Mouse (Mus musculus): ENCODE measurements around the gene Dyrk2. TPM values are rescaled to one million over a fixed set of nuclear protein-coding genes. Genes with fewer than 3 reads are reported as not detected.

Gene Dyrk2
- polyA plus RNA-seq, 1 experiment from 2014 or later = 6.4 TPM

- DNase-seq (ENCODE audit: low spot score) = no peak
- Histone ChIP-seq H3K9me3 (ENCODE audit: control insufficient read depth, low read length) (no peaks in the 10 kb centered on the region), H3K27ac (replicated peaks) (no peak overlapping the region), H3K4me2 (replicated peaks; ENCODE audit: low read depth) (no peak overlapping the region), H3K36me3 (ENCODE audit: control insufficient read depth, insufficient read depth, low read length) (no peaks in the 10 kb centered on the region), H3K9ac (ENCODE audit: low read length) (no peak overlapping the region), H3K4me1 (replicated peaks; ENCODE audit: control insufficient read depth, insufficient read depth) (no peaks in the 10 kb centered on the region), H3K27me3 (ENCODE audit: control insufficient read depth, insufficient read depth, low read length) (no peaks in the 10 kb centered on the region), H3K4me3 (ENCODE audit: low read depth, low read length) (no peak overlapping the region)
- ATAC-seq (ENCODE audit: low FRiP score, low TSS enrichment) = no peak
- WGBS = 85% methylated on average over 19 of the region's 19 CpGs
- TF ChIP-seq CTCF (IDR thresholded peaks at IDR 0.05; ENCODE audit: low read depth) (no peak), EP300 (optimal IDR thresholded peaks at IDR 0.05) (no peak)
Measured at GRCm38 (mm10) chr10:118839343-118840141, 30.5 kb downstream of the Dyrk2 start.

- DNase-seq (ENCODE audit: low spot score) = no peak
Measured at GRCm38 (mm10) chr10:118837636-118838035, 32.4 kb downstream of the Dyrk2 start.

GRCm38 (mm10) chr10:118831190-118831589 is 38.8 kb downstream of the Dyrk2 start:
- Histone ChIP-seq H3K4me3 (ENCODE audit: low read depth, low read length) (no peak overlapping the region), H3K4me2 (replicated peaks; ENCODE audit: low read depth) (no peak overlapping the region), H3K27me3 (ENCODE audit: control insufficient read depth, insufficient read depth, low read length) (no peaks in the 10 kb centered on the region), H3K4me1 (replicated peaks; ENCODE audit: control insufficient read depth, insufficient read depth) (no peaks in the 10 kb centered on the region), H3K9ac (ENCODE audit: low read length) (no peak overlapping the region), H3K9me3 (ENCODE audit: control insufficient read depth, low read length) (no peaks in the 10 kb centered on the region), H3K27ac (replicated peaks) (no peak overlapping the region), H3K36me3 (ENCODE audit: control insufficient read depth, insufficient read depth, low read length) (no peaks in the 10 kb centered on the region)
- DNase-seq (ENCODE audit: low spot score) (no peak), ATAC-seq (ENCODE audit: low FRiP score, low TSS enrichment) (no peak)
- TF ChIP-seq CTCF (IDR thresholded peaks at IDR 0.05; ENCODE audit: low read depth) (no peak), EP300 (optimal IDR thresholded peaks at IDR 0.05) (no peak)
- WGBS = 69% methylated on average over 8 of the region's 8 CpGs

More at GRCm38 (mm10) chr10:118837636-118838035, 32.4 kb downstream of the Dyrk2 start:
- no peaks in the 10 kb centered on the region for H3K36me3 ChIP-seq (ENCODE audit: control insufficient read depth, insufficient read depth, low read length)
- peak overlapping the region; percentile 25 for H3K4me2 ChIP-seq (replicated peaks; ENCODE audit: low read depth)
- H3K9ac ChIP-seq (ENCODE audit: low read length) = no peak overlapping the region
- ATAC-seq (ENCODE audit: low FRiP score, low TSS enrichment) = no peak
- WGBS = 28% methylated on average over 8 of the region's 8 CpGs
- no peak for TF ChIP-seq CTCF (IDR thresholded peaks at IDR 0.05; ENCODE audit: low read depth)
- TF ChIP-seq EP300 (optimal IDR thresholded peaks at IDR 0.05) = no peak
- H3K9me3 ChIP-seq (ENCODE audit: control insufficient read depth, low read length) = no peaks in the 10 kb centered on the region
- no peaks in the 10 kb centered on the region for H3K4me1 ChIP-seq (replicated peaks; ENCODE audit: control insufficient read depth, insufficient read depth)
- H3K27me3 ChIP-seq (ENCODE audit: control insufficient read depth, insufficient read depth, low read length) = no peaks in the 10 kb centered on the region
- H3K4me3 ChIP-seq (ENCODE audit: low read depth, low read length) = no peak overlapping the region
- H3K27ac ChIP-seq (replicated peaks) = no peak overlapping the region

GRCm38 (mm10) chr10:118829641-118830040 is 40.4 kb downstream of the Dyrk2 start:
- 82% methylated on average over 2 of the region's 2 CpGs for WGBS
- no peak for ATAC-seq (ENCODE audit: low FRiP score, low TSS enrichment)

GRCm38 (mm10) chr10:118827116-118827515 is 42.9 kb downstream of the Dyrk2 start:
- no peaks in the 10 kb centered on the region for H3K36me3 ChIP-seq (ENCODE audit: control insufficient read depth, insufficient read depth, low read length)
- no peaks in the 10 kb centered on the region for H3K9me3 ChIP-seq (ENCODE audit: control insufficient read depth, low read length)
- WGBS = 89% methylated on average over 7 of the region's 7 CpGs
- H3K4me2 ChIP-seq (replicated peaks; ENCODE audit: low read depth) = no peak overlapping the region
- DNase-seq (ENCODE audit: low spot score) (no peak), ATAC-seq (ENCODE audit: low FRiP score, low TSS enrichment) (no peak)
- no peaks in the 10 kb centered on the region for H3K27me3 ChIP-seq (ENCODE audit: control insufficient read depth, insufficient read depth, low read length)
- no peak overlapping the region for H3K4me3 ChIP-seq (ENCODE audit: low read depth, low read length)
- no peak for TF ChIP-seq EP300 (optimal IDR thresholded peaks at IDR 0.05)
- no peak for TF ChIP-seq CTCF (IDR thresholded peaks at IDR 0.05; ENCODE audit: low read depth)
- H3K9ac ChIP-seq (ENCODE audit: low read length) = no peak overlapping the region
- no peak overlapping the region for H3K27ac ChIP-seq (replicated peaks)
- H3K4me1 ChIP-seq (replicated peaks; ENCODE audit: control insufficient read depth, insufficient read depth) = no peaks in the 10 kb centered on the region

More at GRCm38 (mm10) chr10:118829641-118830040, 40.4 kb downstream of the Dyrk2 start:
- Histone ChIP-seq H3K4me1 (replicated peaks; ENCODE audit: control insufficient read depth, insufficient read depth) (no peaks in the 10 kb centered on the region), H3K4me3 (ENCODE audit: low read depth, low read length) (no peak overlapping the region), H3K27me3 (ENCODE audit: control insufficient read depth, insufficient read depth, low read length) (no peaks in the 10 kb centered on the region), H3K9ac (ENCODE audit: low read length) (no peak overlapping the region), H3K36me3 (ENCODE audit: control insufficient read depth, insufficient read depth, low read length) (no peaks in the 10 kb centered on the region), H3K9me3 (ENCODE audit: control insufficient read depth, low read length) (no peaks in the 10 kb centered on the region), H3K4me2 (replicated peaks; ENCODE audit: low read depth) (no peak overlapping the region), H3K27ac (replicated peaks) (no peak overlapping the region)
- DNase-seq (ENCODE audit: low spot score) = no peak
- no peak for TF ChIP-seq CTCF (IDR thresholded peaks at IDR 0.05; ENCODE audit: low read depth)
- TF ChIP-seq EP300 (optimal IDR thresholded peaks at IDR 0.05) = no peak

GRCm38 (mm10) chr10:118824830-118825229 is 45.2 kb downstream of the Dyrk2 start:
- Histone ChIP-seq H3K4me2 (replicated peaks; ENCODE audit: low read depth) (no peak overlapping the region), H3K27me3 (ENCODE audit: control insufficient read depth, insufficient read depth, low read length) (no peaks in the 10 kb centered on the region), H3K36me3 (ENCODE audit: control insufficient read depth, insufficient read depth, low read length) (no peaks in the 10 kb centered on the region), H3K4me1 (replicated peaks; ENCODE audit: control insufficient read depth, insufficient read depth) (no peaks in the 10 kb centered on the region), H3K9me3 (ENCODE audit: control insufficient read depth, low read length) (no peaks in the 10 kb centered on the region), H3K9ac (ENCODE audit: low read length) (no peak overlapping the region), H3K27ac (replicated peaks) (no peak overlapping the region), H3K4me3 (ENCODE audit: low read depth, low read length) (no peak overlapping the region)
- no peak for DNase-seq (ENCODE audit: low spot score)
- ATAC-seq (ENCODE audit: low FRiP score, low TSS enrichment) = no peak
- 74% methylated on average over 8 of the region's 8 CpGs for whole genome bisulfite sequencing
- no peak for TF ChIP-seq CTCF (IDR thresholded peaks at IDR 0.05; ENCODE audit: low read depth)
- TF ChIP-seq EP300 (optimal IDR thresholded peaks at IDR 0.05) = no peak

Data from stomach, postnatal 0 days (tissue).